Mouse (Mus musculus) intestine, postnatal 0 days (tissue): ENCODE measurements around the gene 4930402H24Rik. TPM values are rescaled to one million over a fixed set of nuclear protein-coding genes. Genes with fewer than 3 reads are reported as not detected.

ENCODE experiments used
- ATAC-seq: fragments of 200-750 bp; cut with Nextera tagmentation; 2 replicates; pipeline ENCODE4 v1.8.0; 2017; ENCODE audit warnings: mild to moderate bottlenecking, moderate TSS enrichment, moderate library complexity
- H3K27ac ChIP-seq: fragments of 300-500 bp; sonication (generic); 2 replicates; pipeline ENCODE4 v1.5.1; 2014; ENCODE audit warnings: mild to moderate bottlenecking, low read depth, low read length, moderate library complexity
- H3K27me3 ChIP-seq: fragments of 300-500 bp; sonication (generic); replicated peaks from 2 replicates; pipeline ENCODE4 v1.6.1; 2014; ENCODE audit warnings: low read length, mixed read lengths; ENCODE audit not compliant: control insufficient read depth, insufficient read depth
- H3K36me3 ChIP-seq: fragments of 300-500 bp; sonication (generic); 2 replicates; pipeline ENCODE4 v1.6.1; 2014; ENCODE audit warnings: mild to moderate bottlenecking, moderate library complexity; ENCODE audit not compliant: control insufficient read depth, insufficient read depth
- H3K4me1 ChIP-seq: fragments of 300-500 bp; sonication (generic); replicated peaks from 2 replicates; pipeline ENCODE4 v1.6.1; 2014; ENCODE audit warnings: antibody characterized with exemption, low read length, mixed read lengths; ENCODE audit not compliant: control insufficient read depth, insufficient read depth
- H3K4me2 ChIP-seq: fragments of 300-500 bp; sonication (generic); replicated peaks from 2 replicates; pipeline ENCODE4 v1.6.1; 2014; ENCODE audit warnings: low read depth, mild to moderate bottlenecking, moderate library complexity
- H3K4me3 ChIP-seq: fragments of 300-500 bp; sonication (generic); 2 replicates; pipeline ENCODE4 v1.5.1; 2014; ENCODE audit warnings: low read depth, low read length
- H3K9ac ChIP-seq: fragments of 300-500 bp; sonication (generic); 2 replicates; pipeline ENCODE4 v1.6.1; 2014; ENCODE audit warnings: mild to moderate bottlenecking, low read depth, low read length
- H3K9me3 ChIP-seq: fragments of 300-500 bp; sonication (generic); 2 replicates; pipeline ENCODE4 v1.6.1; 2016; ENCODE audit warnings: mixed run types; ENCODE audit not compliant: control insufficient read depth
- CTCF ChIP-seq: sonication (generic); IDR thresholded peaks from 2 replicates; pipeline ENCODE4 v1.5.1; 2016; ENCODE audit warnings: low read depth, mild to moderate bottlenecking, control low read depth, antibody characterized with exemption, moderate library complexity
- WGBS: fragments of 180-500 bp; shearing (Covaris S2); extraction: QIAGEN DNeasy Blood & Tissue Kit; methylation state at CpG from one replicate; pipeline ENCODE4 v1.1.7; 2014; 5-methylcytosine and 5-hydroxymethylcytosine counted together
- polyA plus RNA-seq: library from polyadenylated mRNA; unstranded; fragments of >200 nt; fragmentation: Nextera tagmentation; extraction: Ambion mirVana; gene quantifications from 2 replicates; pipeline ENCODE4 v1.2.1, GENCODE M21; 2015

Gene 4930402H24Rik
- polyA plus RNA-seq, 1 experiment from 2014 or later: 9.0 TPM

DNA sequence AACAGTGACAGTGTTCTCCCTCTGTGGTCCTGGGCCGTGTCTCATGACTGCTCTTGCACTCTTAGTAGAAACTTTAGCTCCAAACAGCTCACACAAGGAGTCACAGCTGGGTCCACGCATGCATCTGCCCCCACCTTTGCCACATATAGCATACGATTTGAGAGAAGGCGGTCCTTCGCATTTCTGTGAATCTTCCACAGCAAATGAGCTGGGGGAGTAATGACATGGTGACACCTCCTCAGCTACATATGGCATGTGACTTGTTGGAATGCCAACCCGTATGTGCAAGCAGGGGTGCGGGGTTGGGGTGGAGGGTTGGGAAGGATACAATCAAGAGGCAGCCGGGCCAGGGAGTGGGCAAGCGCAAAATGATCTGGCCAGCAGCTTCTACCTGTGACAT, 249.7 kb downstream of the 4930402H24Rik start:
- H3K4me3 ChIP-seq: no peak overlapping the region
- H3K4me1 ChIP-seq: no peaks in the 10 kb centered on the region
- H3K27me3 ChIP-seq: no peaks in the 10 kb centered on the region
- no peak overlapping the region for H3K27ac ChIP-seq
- 94% methylated on average over 9 of the region's 9 CpGs for WGBS
- no peak overlapping the region for H3K9ac ChIP-seq
- no peak overlapping the region for H3K4me2 ChIP-seq
- no peak for TF ChIP-seq CTCF
- no peak for ATAC-seq
- H3K9me3 ChIP-seq: no peaks in the 10 kb centered on the region
- H3K36me3 ChIP-seq: peaks cover 76% of the 10 kb centered on the region

Other genes starting within 250 kb of the 4930402H24Rik start
- 118 and 120 TPM in 2 replicates for gene Ddrgk1, start 241.7 kb downstream of the 4930402H24Rik start, polyA plus RNA-seq
- 59.1 and 60.8 TPM in 2 replicates for gene Itpa, start 238.8 kb downstream of the 4930402H24Rik start, polyA plus RNA-seq
- gene Slc4a11, start 208.9 kb downstream of the 4930402H24Rik start, polyA plus RNA-seq: 0.14 TPM in 1 of 2 replicates, not detected in the other
- 3.1 and 3.7 TPM in 2 replicates for gene Atrn, start 89 bp upstream of the 4930402H24Rik start, polyA plus RNA-seq
- gene Gfra4, start 136.7 kb upstream of the 4930402H24Rik start, polyA plus RNA-seq: 3.8 and 5.7 TPM in 2 replicates
- gene Adam33, start 157.4 kb upstream of the 4930402H24Rik start, polyA plus RNA-seq: 2.7 and 5.1 TPM in 2 replicates
- gene Siglec1, start 180.4 kb upstream of the 4930402H24Rik start, polyA plus RNA-seq: 0.20 and 0.30 TPM in 2 replicates
- 2.1 and 2.3 TPM in 2 replicates for gene Hspa12b, start 220.9 kb upstream of the 4930402H24Rik start, polyA plus RNA-seq
- not detected in 2 replicates for gene Gm11037, start 227.1 kb upstream of the 4930402H24Rik start, polyA plus RNA-seq